In genomic region chr4:129161076-129161475, GRCm38 (mm10) we compare ENCODE assay signal across 21 mouse cellular contexts. TPM values are rescaled to one million over a fixed set of nuclear protein-coding genes. Genes with fewer than 3 reads are reported as not detected.
DNase-seq lines count a peak whose midpoint lies in the region; ATAC-seq and TF ChIP-seq lines count a peak whose summit lies in the region.
"Had no signal": no experiment of that assay in that cellular context is flagged by ENCODE, and none has a peak within 500 bp of the region (broad histone marks: within the 10 kb centered on the region; RNA-seq: fewer than 3 reads in every experiment).

No protein-coding gene starts in this region.

- H3K36me3 ChIP-seq in liver, adult 2 months (ENCODE audit: control insufficient read depth, insufficient read depth, low read length): peaks cover 9% of the 10 kb centered on the region; the same call in 1 of the 2 replicates
- H3K36me3 ChIP-seq in liver, embryonic 12.5 days: peaks cover 63% of the 10 kb centered on the region

- ATAC-seq in liver, embryonic 12.5 days: no peak
- ATAC-seq: activated CD4-positive, CD25-positive, alpha-beta regulatory T cell, adult 4 months; forebrain, embryonic 14.5 days; forebrain, embryonic 16.5 days; Patski had no signal

- H3K9ac ChIP-seq in liver, adult 2 months (ENCODE audit: low read depth, low read length): no peak overlapping the region
- no peak overlapping the region for H3K9ac ChIP-seq in liver, embryonic 12.5 days
- H3K9ac ChIP-seq: embryonic facial prominence, embryonic 13.5 days; embryonic facial prominence, embryonic 15.5 days; forebrain, embryonic 12.5 days had no signal

- no peak overlapping the region for H3K4me2 ChIP-seq in liver, embryonic 12.5 days
- H3K4me2 ChIP-seq: embryonic facial prominence, embryonic 13.5 days; embryonic facial prominence, embryonic 15.5 days; forebrain, embryonic 12.5 days had no signal

- no peaks in the 10 kb centered on the region for H3K9me3 ChIP-seq in liver, embryonic 12.5 days (replicated peaks)
- H3K9me3 ChIP-seq: embryonic facial prominence, embryonic 13.5 days; embryonic facial prominence, embryonic 15.5 days; forebrain, embryonic 10.5 days; forebrain, embryonic 12.5 days; G1E had no signal

- H3K27me3 ChIP-seq in liver, adult 2 months (ENCODE audit: control insufficient read depth, insufficient read depth, low read length): no peaks in the 10 kb centered on the region
- no peaks in the 10 kb centered on the region for H3K27me3 ChIP-seq in liver, embryonic 12.5 days (replicated peaks)
- H3K27me3 ChIP-seq: embryonic facial prominence, embryonic 13.5 days; embryonic facial prominence, embryonic 15.5 days; forebrain, embryonic 12.5 days; Patski had no signal

- WGBS in liver, adult 2 months: 56% methylated on average over 1 of the region's 1 CpGs
- 85% methylated on average over 1 of the region's 1 CpGs for WGBS in liver, embryonic 12.5 days (ENCODE audit: insufficient replicate concordance)

- H3K27ac ChIP-seq in liver, adult 2 months (replicated peaks; ENCODE audit: insufficient read depth, low read depth, low read length): no peak overlapping the region
- H3K27ac ChIP-seq in liver, embryonic 12.5 days: no peak overlapping the region
- H3K27ac ChIP-seq: embryonic facial prominence, embryonic 13.5 days; embryonic facial prominence, embryonic 15.5 days; forebrain, embryonic 10.5 days; forebrain, embryonic 12.5 days had no signal

- TF ChIP-seq POLR2A in liver, adult 2 months (IDR thresholded peaks at IDR 0.05; ENCODE audit: extremely low read depth, insufficient read depth, low read length): no peak

- H3K79me2 ChIP-seq in liver, adult 2 months (ENCODE audit: control insufficient read depth, insufficient read depth, low read length): no peaks in the 10 kb centered on the region

- no peak overlapping the region for H3K4me3 ChIP-seq in liver, adult 2 months (ENCODE audit: insufficient read depth, low read depth, low read length)
- H3K4me3 ChIP-seq in liver, embryonic 12.5 days: no peak overlapping the region
- H3K4me3 ChIP-seq: embryonic facial prominence, embryonic 13.5 days; embryonic facial prominence, embryonic 15.5 days; erythroblast, embryonic 14.5 days; forebrain, embryonic 10.5 days; forebrain, embryonic 12.5 days had no signal

- TF ChIP-seq CTCF in liver, adult 2 months (IDR thresholded peaks at IDR 0.05; ENCODE audit: low read depth, low read length): no peak

- no peaks in the 10 kb centered on the region; the same call in 1 of the 2 replicates for H3K4me1 ChIP-seq in liver, adult 2 months (ENCODE audit: control insufficient read depth, insufficient read depth, low read length)
- H3K4me1 ChIP-seq in liver, embryonic 12.5 days: peaks cover 19% of the 10 kb centered on the region
- H3K4me1 ChIP-seq: embryonic facial prominence, embryonic 13.5 days; embryonic facial prominence, embryonic 15.5 days; forebrain, embryonic 10.5 days; forebrain, embryonic 12.5 days had no signal

- DNase-seq in adrenal gland, adult (ENCODE audit: inconsistent age in 2 of 2, low spot score in 1 of 2): peak; percentile 43 to 77
- DNase-seq in adrenal gland, postnatal 4 days (ENCODE audit: low spot score in 2 of 2): no peak
- peak; percentile 27 for DNase-seq in adrenal gland, adult 8-10 months
- DNase-seq in adrenal gland, postnatal 25 days: no peak
- DNase-seq in liver, adult 2 months (ENCODE audit: extremely low read depth, low read depth, low spot score): peak; percentile 35
- no peak for DNase-seq in B cell, adult 2 months
- DNase-seq: embryo, embryonic 11 days had no signal

RNA-seq across cellular contexts. Expression of gene Fndc5, which starts 24.3 kb away (rescaled TPM):
- total RNA-seq in adrenal gland, postnatal 4 days (2021): 10 to 100 TPM; 13.0 to 13.2 TPM
- 1 to 10 TPM; 3.7 to 6.3 (median 4.7) TPM for total RNA-seq in adrenal gland, adult 8-10 months (2022)
- 3.9 and 6.6 TPM in 2 replicates for total RNA-seq in adrenal gland, postnatal 25 days (2021)
- total RNA-seq in liver, adult 2 months (2014; rRNA removed): 0.54 and 0.83 TPM in 2 replicates
- polyA plus RNA-seq in liver, adult 2 months (2012; rRNA removed): 0.17 and 0.87 TPM in 2 replicates
- 1.3 and 1.8 TPM in 2 replicates for polyA plus RNA-seq in liver, embryonic 12.5 days (2016; fragmentation: Nextera tagmentation; extraction: Ambion mirVana)
- total RNA-seq: common myeloid progenitor, adult 5-6 weeks had no signal
- polyA plus RNA-seq: Patski had no signal

RNA-seq across cellular contexts. Expression of gene S100pbp, which starts 28.5 kb away (rescaled TPM):
- total RNA-seq in adrenal gland, postnatal 4 days (2021): 10 to 100 TPM; 42.7 to 44.7 TPM
- 10 to 100 TPM; 21.7 to 31.7 (median 25.4) TPM for total RNA-seq in adrenal gland, adult 8-10 months (2022)
- total RNA-seq in adrenal gland, postnatal 25 days (2021): 25.1 and 27.5 TPM in 2 replicates
- 13.4 TPM in 2 replicates for total RNA-seq in liver, adult 2 months (2014; rRNA removed)
- 7.3 and 10.0 TPM in 2 replicates for polyA plus RNA-seq in liver, adult 2 months (2012; rRNA removed)
- polyA plus RNA-seq in liver, embryonic 12.5 days (2016; fragmentation: Nextera tagmentation; extraction: Ambion mirVana): 10.9 and 12.1 TPM in 2 replicates

RNA-seq across cellular contexts. Expression of gene Yars, which starts 28.5 kb away (rescaled TPM):
- total RNA-seq in adrenal gland, postnatal 4 days (2021): 10 to 100 TPM; 79.5 to 80.4 TPM
- total RNA-seq in adrenal gland, adult 8-10 months (2022): 100 to 1,000 TPM in 1 of 4 experiments, 10 to 100 TPM in 3; 83.3 to 108 (median 89.0) TPM
- total RNA-seq in adrenal gland, postnatal 25 days (2021): 96.4 and 99.5 TPM in 2 replicates
- total RNA-seq in liver, adult 2 months (2014; rRNA removed): 17.2 and 18.5 TPM in 2 replicates
- polyA plus RNA-seq in liver, adult 2 months (2012; rRNA removed): 10.7 and 15.3 TPM in 2 replicates
- polyA plus RNA-seq in liver, embryonic 12.5 days (2016; fragmentation: Nextera tagmentation; extraction: Ambion mirVana): 92.4 and 92.9 TPM in 2 replicates

RNA-seq across cellular contexts. Expression of gene Hpca, which starts 39.2 kb away (rescaled TPM):
- 1 to 10 TPM; 7.1 to 9.4 TPM for total RNA-seq in adrenal gland, postnatal 4 days (2021)
- 1 to 10 TPM; 2.1 to 4.9 (median 3.6) TPM for total RNA-seq in adrenal gland, adult 8-10 months (2022)
- total RNA-seq in adrenal gland, postnatal 25 days (2021): 0.81 and 1.2 TPM in 2 replicates
- 0.18 and 0.47 TPM in 2 replicates for total RNA-seq in liver, adult 2 months (2014; rRNA removed)
- 0.23 and 0.27 TPM in 2 replicates for polyA plus RNA-seq in liver, adult 2 months (2012; rRNA removed)
- polyA plus RNA-seq in liver, embryonic 12.5 days (2016; fragmentation: Nextera tagmentation; extraction: Ambion mirVana): 1.9 and 2.3 TPM in 2 replicates
- total RNA-seq: G1E had no signal
- polyA plus RNA-seq: activated CD4-positive, CD25-positive, alpha-beta regulatory T cell, adult 4 months; C2C12; erythroblast, embryonic 14.5 days; G1E; Patski had no signal

RNA-seq across cellular contexts. Expression of gene Tmem54, which starts 55.7 kb away (rescaled TPM):
- total RNA-seq in adrenal gland, postnatal 4 days (2021): 1 to 10 TPM in 1 of 2 experiments, not detected in 1; 1.1 TPM
- not detected for total RNA-seq in adrenal gland, adult 8-10 months (2022)
- total RNA-seq in adrenal gland, postnatal 25 days (2021): not detected in 2 replicates
- total RNA-seq in liver, adult 2 months (2014; rRNA removed): 0.13 TPM in 1 of 2 replicates, not detected in the other
- 0.37 and 0.65 TPM in 2 replicates for polyA plus RNA-seq in liver, adult 2 months (2012; rRNA removed)
- polyA plus RNA-seq in liver, embryonic 12.5 days (2016; fragmentation: Nextera tagmentation; extraction: Ambion mirVana): 1.9 and 2.0 TPM in 2 replicates
- total RNA-seq: common myeloid progenitor, adult 5-6 weeks; G1E had no signal
- polyA plus RNA-seq: activated CD4-positive, CD25-positive, alpha-beta regulatory T cell, adult 4 months; erythroblast, embryonic 14.5 days; forebrain, embryonic 14.5 days; forebrain, embryonic 16.5 days; frontal cortex, adult 2 months; G1E; Patski had no signal

Comparison
In these comparisons a context has a peak if more than half of its experiments do, and no peak if none do; other contexts are left out.
1. DNase-seq: peak in adrenal gland, adult (2 of 2), adrenal gland, adult 8-10 months (single experiment) and liver, adult 2 months (single experiment); none in adrenal gland, postnatal 4 days (0 of 2), adrenal gland, postnatal 25 days (single experiment) and B cell, adult 2 months (0 of 2).